Mouse (Mus musculus): ENCODE results near the gene Il3. TPM values are rescaled to one million over a fixed set of nuclear protein-coding genes. Genes with fewer than 3 reads are reported as not detected.

Il3 gene
- polyA plus RNA-seq, 1 experiment from 2014 or later: not detected

- Histone ChIP-seq H3K36me3 (ENCODE audit: control insufficient read depth, insufficient read depth) (no peaks in the 10 kb centered on the region), H3K27ac (ENCODE audit: low read length) (no peak overlapping the region), H3K9ac (ENCODE audit: low read length) (no peak overlapping the region), H3K27me3 (ENCODE audit: control insufficient read depth, insufficient read depth, low read length) (no peaks in the 10 kb centered on the region), H3K4me2 (ENCODE audit: low read depth, low read length) (no peak overlapping the region), H3K9me3 (replicated peaks; ENCODE audit: control insufficient read depth, low read length) (no peaks in the 10 kb centered on the region), H3K4me3 (ENCODE audit: low read length) (no peak overlapping the region), H3K4me1 (ENCODE audit: control insufficient read depth, insufficient read depth, low read length) (no peaks in the 10 kb centered on the region)
- WGBS: 73% methylated on average over 5 of the region's 5 CpGs
- no peak for ATAC-seq (replicated peaks; ENCODE audit: extremely low read depth, insufficient read depth, low FRiP score)
Measured at GRCm38 (mm10) chr11:54224475-54224986, 42.5 kb downstream of the Il3 start.

- no peak overlapping the region for H3K27ac ChIP-seq (ENCODE audit: low read length)
- no peak overlapping the region for H3K4me2 ChIP-seq (ENCODE audit: low read depth, low read length)
- no peak for ATAC-seq (replicated peaks; ENCODE audit: extremely low read depth, insufficient read depth, low FRiP score)
- H3K27me3 ChIP-seq (ENCODE audit: control insufficient read depth, insufficient read depth, low read length): no peaks in the 10 kb centered on the region
- no peaks in the 10 kb centered on the region for H3K36me3 ChIP-seq (ENCODE audit: control insufficient read depth, insufficient read depth)
- H3K9me3 ChIP-seq (replicated peaks; ENCODE audit: control insufficient read depth, low read length): no peaks in the 10 kb centered on the region
- no peaks in the 10 kb centered on the region for H3K4me1 ChIP-seq (ENCODE audit: control insufficient read depth, insufficient read depth, low read length)
- no peak overlapping the region for H3K9ac ChIP-seq (ENCODE audit: low read length)
- WGBS: 70% methylated on average over 9 of the region's 9 CpGs
- no peak overlapping the region for H3K4me3 ChIP-seq (ENCODE audit: low read length)
Measured at GRCm38 (mm10) chr11:54223637-54224474, 43.2 kb downstream of the Il3 start.

DNA sequence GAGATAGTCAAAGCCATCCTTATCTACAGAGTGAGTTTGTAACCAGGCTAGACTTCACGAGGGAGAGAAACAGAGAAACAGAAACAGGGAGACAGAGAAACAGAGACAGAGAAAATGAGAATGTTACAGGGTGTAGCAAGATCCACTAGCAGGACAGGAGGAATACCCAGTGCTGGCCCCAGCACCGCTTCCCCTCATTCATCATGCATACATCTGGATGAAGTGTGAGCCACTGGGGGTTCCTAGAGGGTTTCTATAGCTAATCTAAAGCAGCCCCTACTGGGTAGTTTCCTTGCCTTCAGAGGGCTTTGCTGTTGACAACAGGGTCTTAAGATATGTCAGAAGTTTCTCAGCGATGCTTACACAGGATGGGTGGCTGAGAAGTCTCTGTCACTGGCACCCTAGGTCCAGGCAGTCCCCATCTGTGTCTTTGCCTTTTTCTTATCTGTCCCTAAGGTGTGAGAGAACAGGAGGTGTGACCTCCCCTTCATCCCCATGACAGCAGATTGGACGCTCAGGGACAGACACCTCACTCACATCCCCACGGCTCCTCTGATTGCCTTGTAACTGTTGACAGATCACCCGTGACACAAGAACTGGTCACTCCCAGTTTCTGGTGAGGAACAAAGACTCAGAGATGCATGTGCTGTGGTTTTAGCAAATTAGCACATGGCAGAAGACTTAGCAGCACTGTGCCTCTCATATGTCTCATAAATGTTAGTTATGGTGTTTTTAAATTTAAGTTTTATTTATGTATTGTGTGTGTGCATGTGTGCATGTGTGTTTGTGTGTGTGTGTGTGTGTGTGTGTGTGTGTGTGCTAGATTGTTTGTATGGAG lies 47.0 kb downstream of the Il3 start:
- ATAC-seq (replicated peaks; ENCODE audit: extremely low read depth, insufficient read depth, low FRiP score): no peak; the same call in 1 of the 2 replicates
- Histone ChIP-seq H3K27me3 (ENCODE audit: control insufficient read depth, insufficient read depth, low read length) (no peaks in the 10 kb centered on the region), H3K4me1 (ENCODE audit: control insufficient read depth, insufficient read depth, low read length) (no peaks in the 10 kb centered on the region)

DNA sequence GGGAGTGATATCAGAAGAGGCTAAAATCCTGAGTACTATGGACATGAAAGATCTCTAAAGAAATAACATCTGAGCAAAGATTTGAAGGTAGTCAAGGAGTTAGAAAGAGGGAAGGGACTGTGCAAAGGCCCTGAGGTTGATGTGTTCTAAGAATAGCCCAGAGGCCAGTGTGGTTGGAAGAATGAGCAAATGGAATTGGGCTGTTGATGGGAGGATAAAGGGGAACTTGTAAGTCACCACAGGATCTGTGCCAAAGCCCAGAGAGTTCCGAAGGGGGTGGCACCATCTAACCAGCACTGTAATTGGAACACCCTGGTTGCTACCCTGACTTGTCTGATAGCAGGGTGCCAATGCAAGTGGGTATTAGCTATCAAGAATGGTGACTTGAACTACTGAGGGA lies 47.9 kb downstream of the Il3 start:
- Histone ChIP-seq H3K27ac (ENCODE audit: low read length) (no peak overlapping the region), H3K36me3 (ENCODE audit: control insufficient read depth, insufficient read depth) (no peaks in the 10 kb centered on the region), H3K9ac (ENCODE audit: low read length) (no peak overlapping the region), H3K4me2 (ENCODE audit: low read depth, low read length) (no peak overlapping the region), H3K9me3 (replicated peaks; ENCODE audit: control insufficient read depth, low read length) (no peaks in the 10 kb centered on the region), H3K4me1 (ENCODE audit: control insufficient read depth, insufficient read depth, low read length) (no peaks in the 10 kb centered on the region; the same call in 1 of the 2 replicates), H3K27me3 (ENCODE audit: control insufficient read depth, insufficient read depth, low read length) (no peaks in the 10 kb centered on the region), H3K4me3 (ENCODE audit: low read length) (no peak overlapping the region)
- 78% methylated on average over 1 of the region's 1 CpGs for WGBS
- no peak for ATAC-seq (replicated peaks; ENCODE audit: extremely low read depth, insufficient read depth, low FRiP score)

More for the DNA sequence above, 47.0 kb downstream of the Il3 start:
- H3K4me2 ChIP-seq (ENCODE audit: low read depth, low read length): no peak overlapping the region
- H3K4me3 ChIP-seq (ENCODE audit: low read length): no peak overlapping the region
- no peak overlapping the region for H3K27ac ChIP-seq (ENCODE audit: low read length)
- no peaks in the 10 kb centered on the region for H3K9me3 ChIP-seq (replicated peaks; ENCODE audit: control insufficient read depth, low read length)
- H3K36me3 ChIP-seq (ENCODE audit: control insufficient read depth, insufficient read depth): no peaks in the 10 kb centered on the region
- no peak overlapping the region for H3K9ac ChIP-seq (ENCODE audit: low read length)
- WGBS: 19% methylated on average over 6 of the region's 6 CpGs

- Histone ChIP-seq H3K9ac (ENCODE audit: low read length) (no peak overlapping the region), H3K4me3 (ENCODE audit: low read length) (no peak overlapping the region), H3K4me2 (ENCODE audit: low read depth, low read length) (no peak overlapping the region), H3K27me3 (ENCODE audit: control insufficient read depth, insufficient read depth, low read length) (no peaks in the 10 kb centered on the region), H3K36me3 (ENCODE audit: control insufficient read depth, insufficient read depth) (no peaks in the 10 kb centered on the region), H3K4me1 (ENCODE audit: control insufficient read depth, insufficient read depth, low read length) (no peaks in the 10 kb centered on the region; the same call in 1 of the 2 replicates), H3K27ac (ENCODE audit: low read length) (no peak overlapping the region), H3K9me3 (replicated peaks; ENCODE audit: control insufficient read depth, low read length) (no peaks in the 10 kb centered on the region)
- WGBS: 52% methylated on average over 7 of the region's 7 CpGs
- no peak for ATAC-seq (replicated peaks; ENCODE audit: extremely low read depth, insufficient read depth, low FRiP score)
Measured at GRCm38 (mm10) chr11:54217384-54217783, 49.7 kb downstream of the Il3 start.

DNA sequence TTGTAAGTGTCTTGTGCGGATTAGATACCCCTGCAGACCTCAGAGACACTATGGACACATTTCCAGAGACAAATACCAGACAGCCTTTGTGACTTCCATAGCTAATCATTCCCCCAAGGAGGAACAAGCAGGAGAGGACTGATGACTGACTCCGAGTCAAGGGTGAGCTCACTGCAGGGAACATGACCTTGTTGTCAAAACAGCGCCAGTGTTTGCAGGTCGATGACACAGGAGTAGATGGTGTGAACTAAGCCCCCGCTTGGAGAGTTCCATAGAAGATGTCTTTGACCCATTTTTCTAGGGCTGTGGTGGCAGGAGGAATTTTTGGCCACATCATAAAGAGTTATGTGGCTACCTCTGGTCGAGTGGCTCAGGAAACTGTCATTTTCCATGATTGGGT lies 51.0 kb downstream of the Il3 start:
- no peaks in the 10 kb centered on the region; the same call in 1 of the 2 replicates for H3K4me1 ChIP-seq (ENCODE audit: control insufficient read depth, insufficient read depth, low read length)
- H3K9me3 ChIP-seq (replicated peaks; ENCODE audit: control insufficient read depth, low read length): no peaks in the 10 kb centered on the region
- H3K9ac ChIP-seq (ENCODE audit: low read length): no peak overlapping the region
- H3K27me3 ChIP-seq (ENCODE audit: control insufficient read depth, insufficient read depth, low read length): no peaks in the 10 kb centered on the region
- no peak overlapping the region for H3K27ac ChIP-seq (ENCODE audit: low read length)
- ATAC-seq (replicated peaks; ENCODE audit: extremely low read depth, insufficient read depth, low FRiP score): no peak
- WGBS: 70% methylated on average over 6 of the region's 6 CpGs
- H3K4me3 ChIP-seq (ENCODE audit: low read length): no peak overlapping the region
- no peaks in the 10 kb centered on the region for H3K36me3 ChIP-seq (ENCODE audit: control insufficient read depth, insufficient read depth)
- H3K4me2 ChIP-seq (ENCODE audit: low read depth, low read length): no peak overlapping the region

Other genes with a start within 250 kb of the Il3 start
- 1.1 and 1.2 TPM in 2 replicates for gene Slc22a4, start 239.2 kb downstream of the Il3 start, polyA plus RNA-seq (2015; fragmentation: Nextera tagmentation; extraction: Ambion mirVana)
- 16.0 and 26.4 TPM in 2 replicates for gene Pdlim4, start 198.3 kb downstream of the Il3 start, polyA plus RNA-seq (2015; fragmentation: Nextera tagmentation; extraction: Ambion mirVana)
- gene P4ha2, start 167.2 kb downstream of the Il3 start, polyA plus RNA-seq (2015; fragmentation: Nextera tagmentation; extraction: Ambion mirVana): 53.3 and 61.1 TPM in 2 replicates
- not detected in 2 replicates for gene Csf2, start 17.6 kb downstream of the Il3 start, polyA plus RNA-seq (2015; fragmentation: Nextera tagmentation; extraction: Ambion mirVana)
- gene Acsl6, start 36.5 kb upstream of the Il3 start, polyA plus RNA-seq (2015; fragmentation: Nextera tagmentation; extraction: Ambion mirVana): 0.37 and 0.66 TPM in 2 replicates
- not detected in 2 replicates for gene Meikin, start 103.4 kb upstream of the Il3 start, polyA plus RNA-seq (2015; fragmentation: Nextera tagmentation; extraction: Ambion mirVana)
- 8.7 and 9.3 TPM in 2 replicates for gene Fnip1, start 170.9 kb upstream of the Il3 start, polyA plus RNA-seq (2015; fragmentation: Nextera tagmentation; extraction: Ambion mirVana)